Mouse (Mus musculus) A20 (cell line): ENCODE measurements around the gene Fut11.

Source experiments
- DNase-seq: peaks from one replicate; pipeline ENCODE4 v3.0.0-alpha.2; 2011; ENCODE audit warnings: low read depth, low spot score

Gene Fut11

GRCm38 (mm10) chr14:20674064-20674833 is 20.5 kb upstream of the Fut11 start, which contains the start of gene Sec24c:
TSS of gene Sec24c (plus strand) at chr14:20674308.
- DNase-seq, result peak; percentile 99

GRCm38 (mm10) chr14:20677906-20678305 is 16.9 kb upstream of the Fut11 start:
- DNase-seq, result no peak

- no peak for DNase-seq
Observed at GRCm38 (mm10) chr14:20681742-20682141, 13.0 kb upstream of the Fut11 start.

- DNase-seq, result no peak
Observed at GRCm38 (mm10) chr14:20682498-20682897, 12.3 kb upstream of the Fut11 start.

- no peak for DNase-seq
Observed at GRCm38 (mm10) chr14:20686576-20686975, 8.2 kb upstream of the Fut11 start.

- no peak for DNase-seq
Observed at GRCm38 (mm10) chr14:20689009-20689408, 5.8 kb upstream of the Fut11 start.

GRCm38 (mm10) chr14:20691772-20692171 is 3.0 kb upstream of the Fut11 start:
- no peak for DNase-seq

- DNase-seq, result no peak
Observed at GRCm38 (mm10) chr14:20693589-20694101, 1.1 kb upstream of the Fut11 start.

GRCm38 (mm10) chr14:20694185-20694883 is 434 bp upstream of the Fut11 start:
- no peak for DNase-seq

- peak; percentile 21 for DNase-seq
Observed at GRCm38 (mm10) chr14:20695761-20696520, 1.2 kb downstream of the Fut11 start.

GRCm38 (mm10) chr14:20696986-20697385 is 2.2 kb downstream of the Fut11 start:
- DNase-seq, result peak; percentile 72

GRCm38 (mm10) chr14:20698515-20698914 is 3.7 kb downstream of the Fut11 start:
- peak; percentile 11 for DNase-seq

- DNase-seq, result peak; percentile 27
Observed at GRCm38 (mm10) chr14:20700362-20700761, 5.6 kb downstream of the Fut11 start.

- peak; percentile 49 for DNase-seq
Observed at GRCm38 (mm10) chr14:20701554-20701953, 6.8 kb downstream of the Fut11 start.

- DNase-seq, result peak; percentile 42
Observed at GRCm38 (mm10) chr14:20702096-20702740, 7.5 kb downstream of the Fut11 start.

- peak; percentile 92 for DNase-seq
Observed at GRCm38 (mm10) chr14:20702741-20703381, 8.1 kb downstream of the Fut11 start, which contains the start of gene Chchd1. TSS of gene Chchd1 (plus strand) at chr14:20703006.

GRCm38 (mm10) chr14:20703461-20703860 is 8.7 kb downstream of the Fut11 start:
- peak; percentile 16 for DNase-seq

- peak; percentile 89 for DNase-seq
Observed at GRCm38 (mm10) chr14:20707201-20708190, 12.7 kb downstream of the Fut11 start, which contains the start of gene Zswim8. TSS of gene Zswim8 (plus strand) at chr14:20707552.

GRCm38 (mm10) chr14:20708239-20708638 is 13.5 kb downstream of the Fut11 start:
- no peak for DNase-seq
